9 mouse cellular contexts compared by ENCODE assay signal in genomic region chr3:82903613-82904205, GRCm38 (mm10). TPM values are rescaled to one million over a fixed set of nuclear protein-coding genes. Genes with fewer than 3 reads are reported as not detected.
DNase-seq lines count a peak whose midpoint lies in the region; ATAC-seq lines count a peak whose summit lies in the region.
"Had no signal": no experiment of that assay in that cellular context is flagged by ENCODE, and none has a peak within 500 bp of the region (broad histone marks: within the 10 kb centered on the region; RNA-seq: fewer than 3 reads in every experiment).

Lrat (minus strand) TSS chr3:82903973.

- intact Hi-C loops in heart, postnatal 10 days (cut with DNase I) = no loop called here

- no peaks in the 10 kb centered on the region for H3K36me3 ChIP-seq in erythroblast, embryonic 14.5 days (ENCODE audit: control insufficient read depth)
- H3K36me3 ChIP-seq: G1E had no signal

- H3K27me3 ChIP-seq in erythroblast, embryonic 14.5 days (ENCODE audit: control insufficient read depth) = peaks cover 20% of the 10 kb centered on the region

- H3K4me1 ChIP-seq in erythroblast, embryonic 14.5 days (ENCODE audit: control insufficient read depth) = no peaks in the 10 kb centered on the region

- peak; percentile 10 to 24 for DNase-seq in cerebellum, postnatal 36 days
- DNase-seq in heart, postnatal 10 days = peak; percentile 5 to 10
- peak; percentile 76 to 80 for DNase-seq in kidney, postnatal 36 days
- DNase-seq in testis, postnatal 14 days (ENCODE audit: low spot score) = peak; percentile 35
- no peak for DNase-seq in layer of hippocampus, adult 11-12 months (ENCODE audit: low spot score)

- H3K4me3 ChIP-seq in erythroblast, embryonic 14.5 days (replicated peaks) = peak within 1 kb of the TSS; percentile 4

- no peak for ATAC-seq in erythroblast, adult 5-6 weeks (replicated peaks; ENCODE audit: low FRiP score, poor library complexity, severe bottlenecking)
- peak; percentile 71 for ATAC-seq in megakaryocyte progenitor cell, adult 5-6 weeks (replicated peaks; ENCODE audit: poor library complexity)

- no peaks in the 10 kb centered on the region for H3K9me3 ChIP-seq in erythroblast, embryonic 14.5 days (ENCODE audit: control insufficient read depth, low read length)

RNA-seq across cellular contexts. Expression of gene Lrat, which starts in this region (rescaled TPM):
- polyA plus RNA-seq in erythroblast, embryonic 14.5 days (2012) = not detected in 2 replicates
- total RNA-seq in erythroblast, adult 5-6 weeks (2015; ENCODE audit: low replicate concordance) = not detected in 2 replicates
- total RNA-seq in erythroblast, adult 5-6 weeks (2017; ENCODE audit: low replicate concordance) = not detected in 2 replicates
- under 1 TPM; 0.10 TPM for total RNA-seq in heart, postnatal 10 days (2021)
- total RNA-seq in megakaryocyte progenitor cell, adult 5-6 weeks (2015) = not detected in 2 replicates
- not detected in 2 replicates for total RNA-seq in megakaryocyte progenitor cell, adult 5-6 weeks (2017)
- polyA plus RNA-seq: G1E had no signal

Comparison
In these comparisons a context has a peak if more than half of its experiments do, and no peak if none do; other contexts are left out.
1. Peak in DNase-seq in heart, postnatal 10 days; RNA of the gene not detected or under 1 TPM.
2. Peak in ATAC-seq in megakaryocyte progenitor cell, adult 5-6 weeks; RNA of the gene not detected or under 1 TPM.